ENCODE assay signal across 18 mouse cellular contexts in genomic region chr13:24092073-24092472, GRCm38 (mm10).
"Had no signal": no experiment of that assay in that cellular context is flagged by ENCODE, and none has a peak within 500 bp of the region (broad histone marks: within the 10 kb centered on the region; RNA-seq: fewer than 3 reads in every experiment).

No protein-coding gene starts in this region.

- H3K4me1 ChIP-seq: limb, embryonic 12.5 days; limb, embryonic 15.5 days; liver, embryonic 15.5 days; lung, embryonic 15.5 days; midbrain, embryonic 12.5 days; midbrain, embryonic 15.5 days; neural tube, embryonic 12.5 days had no signal

- ATAC-seq: liver, embryonic 12.5 days; midbrain, embryonic 15.5 days had no signal

- H3K27ac ChIP-seq: limb, embryonic 12.5 days; limb, embryonic 15.5 days; liver, embryonic 12.5 days; liver, embryonic 15.5 days; lung, embryonic 15.5 days; midbrain, embryonic 12.5 days; midbrain, embryonic 15.5 days; neural tube, embryonic 12.5 days had no signal

- H3K4me3 ChIP-seq: limb, embryonic 12.5 days; limb, embryonic 15.5 days; liver, embryonic 12.5 days; liver, embryonic 15.5 days; lung, embryonic 15.5 days; midbrain, embryonic 12.5 days; midbrain, embryonic 15.5 days; neural tube, embryonic 12.5 days had no signal

- H3K9me3 ChIP-seq: limb, embryonic 12.5 days; limb, embryonic 15.5 days; liver, embryonic 12.5 days; liver, embryonic 15.5 days; lung, embryonic 15.5 days; midbrain, embryonic 12.5 days; midbrain, embryonic 15.5 days; neural tube, embryonic 12.5 days had no signal

- H3K27me3 ChIP-seq: limb, embryonic 12.5 days; limb, embryonic 15.5 days; liver, embryonic 12.5 days; liver, embryonic 15.5 days; lung, embryonic 15.5 days; midbrain, embryonic 12.5 days; midbrain, embryonic 15.5 days; neural tube, embryonic 12.5 days had no signal

- H3K36me3 ChIP-seq: liver, embryonic 12.5 days; liver, embryonic 15.5 days; midbrain, embryonic 12.5 days; midbrain, embryonic 15.5 days; neural tube, embryonic 12.5 days had no signal

- DNase-seq: kidney, adult 9 months; kidney, postnatal 14 days; kidney, postnatal 4 days; left cerebral cortex, postnatal 4 days; lung, adult 18-20 months; lung, postnatal 10 days; lung, postnatal 36 days; thymus, adult 18-20 months; thymus, postnatal 14 days; thymus, postnatal 4 days had no signal

- H3K9ac ChIP-seq: limb, embryonic 12.5 days; limb, embryonic 15.5 days; liver, embryonic 12.5 days; liver, embryonic 15.5 days; lung, embryonic 15.5 days; midbrain, embryonic 12.5 days; midbrain, embryonic 15.5 days; neural tube, embryonic 12.5 days had no signal

- H3K4me2 ChIP-seq: limb, embryonic 12.5 days; limb, embryonic 15.5 days; liver, embryonic 12.5 days; liver, embryonic 15.5 days; lung, embryonic 15.5 days; midbrain, embryonic 12.5 days; midbrain, embryonic 15.5 days; neural tube, embryonic 12.5 days had no signal
